Mouse (Mus musculus): ENCODE data around the gene Pou2f3.

- TF ChIP-seq CTCF (IDR thresholded peaks at IDR 0.05) (no peak), POLR2A (IDR thresholded peaks at IDR 0.05; ENCODE audit: insufficient read depth, low read depth, low read length) (no peak)
These were observed 112.2 kb downstream of the Pou2f3 start for GRCm38 (mm10) chr9:43097801-43098557.

Measured in heart, adult 2 months (tissue).